Mouse (Mus musculus) c-Kit-positive CD71-positive TER-119-negative erythroid progenitor cells, embryonic 14.5 days (primary cell): ENCODE data around the gene Fosl2.
"Not testable (repeated sequence)": the region's sequence is repeated elsewhere in the genome, so short reads cannot be mapped to it uniquely, and the experiment has no call there.

Experiments
- DNase-seq: peaks from one replicate; pipeline ENCODE4 v3.0.0-alpha.2; 2013; ENCODE audit warnings: low read depth

The Fosl2 gene

DNA sequence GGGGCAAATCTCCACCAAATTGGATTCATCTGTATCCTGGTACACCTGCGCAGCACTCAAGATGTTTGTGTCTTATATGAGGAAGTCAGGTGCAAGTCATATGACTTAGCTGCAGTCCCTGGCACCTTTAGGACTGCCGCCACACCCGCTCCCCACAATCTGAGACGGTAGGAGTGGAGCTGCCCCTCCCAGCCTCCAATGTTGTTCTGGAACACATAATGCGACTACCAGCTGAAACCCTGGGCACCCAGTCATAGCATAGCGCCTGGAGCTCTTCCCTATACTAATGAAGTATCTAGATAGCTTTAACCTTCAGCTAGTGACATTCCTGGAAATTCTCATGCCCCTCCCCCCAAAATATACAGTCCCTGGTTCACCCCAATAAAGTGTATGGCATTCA lies 43.1 kb downstream of the Fosl2 start:
- DNase-seq, result not testable (repeated sequence)

DNA sequence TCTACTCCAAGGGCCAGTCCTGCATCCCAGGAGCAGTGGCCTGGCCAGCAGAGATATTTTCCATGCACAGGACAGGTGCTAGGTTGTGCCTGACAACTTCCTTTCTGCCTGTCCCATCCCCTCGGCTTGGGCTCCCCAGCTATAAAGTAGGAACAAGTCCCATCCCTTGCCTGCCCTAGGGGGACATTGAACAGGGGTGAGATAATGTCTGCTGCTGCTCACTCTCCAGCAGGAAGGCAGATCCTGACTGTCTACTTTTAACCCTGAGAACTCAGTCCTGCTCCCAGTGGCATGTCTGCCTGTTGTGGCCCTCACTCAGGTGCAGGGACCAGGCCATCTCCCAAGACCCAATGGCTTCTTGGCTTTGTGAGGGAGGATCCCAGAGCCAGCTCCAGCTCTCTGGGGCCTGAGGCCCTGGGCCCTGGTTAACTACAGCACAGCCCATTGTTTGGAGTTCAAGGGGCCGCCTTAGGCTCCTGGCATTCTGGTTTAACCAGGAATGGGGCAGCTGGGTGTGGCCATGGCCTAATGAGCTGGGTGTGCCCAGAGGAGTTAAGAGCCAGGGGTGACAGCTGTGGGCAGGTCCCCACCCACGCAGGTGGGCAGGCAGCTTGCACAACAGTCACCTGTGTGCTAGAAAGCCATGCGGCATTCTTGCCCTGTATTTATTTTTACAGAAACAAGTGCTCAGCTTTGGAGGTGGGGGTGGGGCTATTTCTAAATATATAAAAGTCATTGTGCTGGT lies 47.5 kb downstream of the Fosl2 start:
- no peak for DNase-seq

DNA sequence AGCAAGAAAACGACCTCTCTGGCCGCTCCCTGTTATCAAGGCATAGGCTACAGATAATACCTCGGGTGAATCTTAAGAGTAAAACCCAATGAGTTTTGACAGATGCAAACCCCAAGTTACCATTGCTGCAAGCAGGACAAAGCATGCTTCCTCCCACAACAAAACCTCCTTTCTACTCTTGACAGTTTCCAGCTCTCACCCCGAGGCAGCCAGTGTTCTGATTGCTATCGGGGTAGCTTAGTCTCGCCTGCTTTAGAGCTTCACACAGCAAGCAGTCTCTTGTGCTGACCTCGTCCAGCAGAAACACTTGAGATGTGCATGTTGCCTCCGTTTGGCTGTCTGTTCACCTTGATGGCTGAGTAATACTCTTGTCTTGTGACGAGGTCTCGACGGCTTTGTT lies 52.1 kb downstream of the Fosl2 start:
- DNase-seq, result no peak

DNA sequence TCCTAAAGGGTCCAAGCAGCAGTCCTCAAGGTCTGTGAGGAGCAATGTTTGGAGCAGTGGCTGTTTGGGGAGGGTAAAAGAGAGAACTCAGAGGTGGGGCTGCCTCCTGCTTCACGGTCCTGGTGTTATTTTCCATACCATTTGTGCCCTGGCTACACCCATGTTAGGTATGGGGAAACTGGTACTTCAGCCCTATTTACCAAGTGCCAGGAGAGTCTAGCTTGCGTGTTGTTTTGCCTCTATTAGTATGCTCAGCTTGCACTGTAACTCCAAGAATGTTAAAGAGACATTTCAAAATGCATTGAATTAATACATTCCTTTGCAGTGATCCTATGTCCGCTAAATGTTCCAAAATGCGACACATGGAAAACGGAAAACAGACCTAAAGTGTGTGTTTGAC lies 55.7 kb downstream of the Fosl2 start:
- no peak for DNase-seq

DNA sequence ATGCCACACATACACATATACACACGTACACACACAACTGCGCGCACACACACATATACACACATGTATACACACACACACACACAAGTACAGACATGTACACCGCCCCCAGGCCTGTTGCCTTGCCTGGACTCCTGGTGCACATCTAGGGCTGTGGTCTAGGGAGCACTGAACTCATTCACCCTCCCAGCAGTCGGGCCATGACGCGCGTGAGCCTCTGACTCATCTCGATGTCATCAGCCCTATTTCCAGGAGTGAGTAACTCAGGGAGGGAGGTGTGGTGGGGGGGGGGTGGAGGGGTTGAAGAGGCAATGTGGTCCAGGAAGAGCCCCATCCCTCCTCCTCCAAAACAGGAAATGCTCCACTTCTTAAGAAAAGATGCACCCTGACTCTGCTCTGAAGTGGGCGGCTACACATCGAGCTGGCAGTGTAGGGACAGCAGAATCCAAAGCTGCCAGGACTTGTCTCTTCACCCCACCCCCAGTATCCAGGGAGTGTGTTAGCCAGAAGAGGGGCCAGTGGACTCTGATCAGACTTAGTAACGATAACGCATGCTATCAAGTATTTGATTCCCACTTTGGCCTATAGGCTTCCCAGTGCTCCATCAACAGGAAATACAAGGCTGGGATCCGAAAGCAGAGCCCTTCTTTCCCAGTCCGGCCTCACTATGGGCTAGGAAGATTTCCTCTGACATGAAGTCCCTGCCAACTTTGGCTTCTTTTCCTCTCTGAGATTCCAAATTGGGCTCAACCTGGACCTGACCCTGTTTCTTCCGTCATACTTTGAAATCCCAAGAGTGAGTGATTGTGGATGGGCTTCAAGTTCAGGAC lies 56.6 kb downstream of the Fosl2 start:
- no peak for DNase-seq

DNA sequence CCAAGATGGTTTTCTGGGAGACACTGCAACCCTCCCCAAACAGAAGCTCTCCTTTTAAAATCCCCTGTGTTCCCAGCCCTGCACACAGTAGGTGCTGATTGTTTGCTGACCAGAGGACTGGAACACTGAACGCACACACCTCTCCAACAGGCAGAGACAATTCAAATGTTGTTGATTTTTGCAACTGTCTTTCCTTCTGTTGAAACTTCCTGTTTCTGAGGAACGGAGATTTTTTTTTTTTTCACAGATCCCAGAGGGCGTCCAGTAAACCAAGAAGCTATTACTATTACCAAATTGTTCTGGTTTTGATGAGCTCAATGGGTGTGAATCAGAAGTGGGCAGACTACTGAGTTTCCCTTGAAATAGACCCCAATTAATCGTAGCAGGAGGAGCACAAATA lies 58.6 kb downstream of the Fosl2 start:
- DNase-seq, result no peak

DNA sequence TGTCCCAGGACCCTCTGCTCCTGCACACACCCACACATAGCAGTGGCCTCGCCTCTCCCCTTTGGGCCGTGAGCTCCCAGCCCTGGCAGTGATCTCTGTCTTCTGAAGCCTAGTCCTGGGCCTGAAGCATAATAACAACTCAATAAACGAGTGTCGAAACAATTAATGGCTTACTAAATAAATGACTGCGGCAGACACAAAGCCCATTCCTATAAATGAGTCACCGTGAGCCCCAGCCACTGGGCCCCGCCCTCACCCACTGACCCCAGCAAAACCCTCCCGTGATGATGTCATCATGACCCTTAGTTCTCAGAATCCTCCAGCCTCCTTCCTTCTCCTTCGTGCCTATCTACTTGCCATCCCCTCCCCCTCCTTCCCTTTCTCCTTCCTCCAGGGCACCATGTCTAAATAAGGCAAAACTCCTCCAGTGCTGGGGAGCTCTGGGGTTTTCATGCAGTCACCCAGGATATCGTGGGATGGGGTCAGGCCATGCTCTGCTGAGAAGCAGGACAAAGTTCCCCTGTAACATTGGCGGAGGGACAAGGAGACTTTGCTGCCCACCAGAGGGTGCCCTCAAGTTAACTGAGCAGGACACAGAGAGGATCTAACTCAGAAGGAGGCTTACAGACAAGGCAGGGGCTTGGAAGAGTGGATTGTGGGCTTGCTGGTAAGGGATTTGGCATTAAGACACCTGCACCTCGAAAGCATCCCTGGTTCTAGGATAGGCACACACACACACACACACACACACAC lies 60.4 kb downstream of the Fosl2 start:
- DNase-seq, result no peak

DNA sequence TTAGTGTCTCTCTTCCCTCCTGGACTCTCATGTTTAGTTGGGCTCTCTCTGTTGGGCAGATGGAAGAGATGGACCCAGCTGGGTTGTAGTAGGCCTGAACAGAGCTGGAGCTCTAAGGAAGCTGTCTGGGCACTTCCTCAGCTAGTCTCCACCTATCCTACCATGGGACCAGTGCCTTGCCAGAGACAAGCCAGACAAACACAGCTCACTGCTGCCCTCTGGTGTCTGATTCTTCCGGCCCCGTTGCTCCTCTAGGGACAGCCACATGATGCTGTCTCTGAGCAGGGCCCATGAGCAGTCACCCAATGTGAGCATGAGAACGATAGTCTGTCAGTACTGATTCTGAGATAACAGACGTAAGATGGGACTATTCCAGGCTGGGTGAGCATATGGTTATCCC lies 62.1 kb downstream of the Fosl2 start:
- peak; percentile 68 for DNase-seq

DNA sequence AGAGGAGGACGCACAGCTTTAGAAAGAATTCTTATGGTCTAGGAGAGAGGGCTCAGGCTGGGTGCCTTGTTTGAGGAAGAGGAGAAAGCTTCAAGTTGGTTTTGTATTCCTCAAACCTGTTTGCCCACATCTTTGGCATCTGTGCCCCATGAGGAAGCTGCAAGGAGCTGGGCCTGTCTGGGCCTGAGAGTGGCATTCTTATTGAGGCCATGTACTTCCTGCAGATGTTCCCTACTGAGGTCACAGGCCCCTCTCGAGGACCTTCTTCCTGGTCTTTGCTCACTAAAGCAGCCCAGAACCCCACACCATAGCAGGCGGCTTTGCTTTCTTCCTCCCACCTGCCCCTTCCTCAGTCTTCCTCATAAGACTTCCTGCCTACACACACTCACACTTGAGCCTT lies 63.5 kb downstream of the Fosl2 start:
- no peak for DNase-seq

DNA sequence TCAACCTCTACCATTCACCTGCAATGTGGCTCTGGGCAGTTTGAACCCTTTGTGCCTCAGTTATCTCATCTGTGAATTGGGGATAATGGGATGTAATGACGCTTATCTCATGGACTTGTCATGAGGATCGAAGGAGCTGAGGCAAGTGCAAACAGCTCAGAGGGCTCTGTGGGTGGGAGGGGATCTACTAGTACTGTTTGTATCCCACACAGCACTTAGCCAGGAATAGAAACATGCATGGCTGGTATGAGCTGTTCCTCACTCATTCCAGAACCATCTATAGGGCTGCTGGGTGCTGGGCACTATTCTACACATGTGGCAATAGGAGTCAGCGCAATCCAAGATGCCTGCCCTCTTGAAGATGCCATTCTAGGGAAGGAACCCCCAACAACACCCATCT lies 64.0 kb downstream of the Fosl2 start:
- DNase-seq, result no peak

DNA sequence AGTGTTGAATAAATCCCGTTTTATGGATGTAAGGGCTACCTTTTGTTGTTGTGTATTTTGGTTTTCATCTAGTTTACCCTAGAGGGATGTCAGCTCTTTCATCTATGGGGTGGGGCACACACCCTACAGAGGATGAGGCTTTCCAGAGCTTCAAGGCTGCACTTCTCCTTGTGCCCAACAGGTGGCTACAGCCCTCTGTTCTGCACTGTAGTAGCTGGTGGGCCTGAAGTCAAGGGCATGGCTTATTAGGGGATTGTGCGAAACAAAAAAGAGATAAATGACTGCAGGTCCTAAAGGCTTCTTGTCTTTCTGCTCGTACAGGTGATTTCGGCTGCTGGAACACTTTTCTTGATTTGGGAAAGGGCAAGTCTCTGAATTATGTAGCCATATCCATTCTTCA lies 69.1 kb downstream of the Fosl2 start:
- DNase-seq, result no peak

DNA sequence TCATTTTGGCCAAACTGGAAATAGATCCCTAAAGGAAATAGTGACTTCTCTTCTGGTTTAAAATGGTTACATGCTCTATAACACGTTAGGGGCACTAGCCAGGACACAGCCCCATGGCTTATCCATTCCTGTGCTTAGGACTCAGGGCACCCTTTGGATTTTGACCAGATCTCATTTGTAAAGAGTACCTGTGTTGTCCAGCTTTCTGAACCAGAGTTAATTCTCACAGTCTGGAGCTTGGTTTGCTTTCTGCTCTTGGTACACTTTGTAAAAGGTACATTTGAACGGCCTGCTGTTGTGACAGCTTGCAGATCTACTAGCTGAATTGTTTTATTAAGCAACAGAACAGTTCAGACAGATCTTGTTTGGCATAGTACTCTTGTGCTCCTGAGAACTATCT lies 71.1 kb downstream of the Fosl2 start:
- DNase-seq, result no peak
